Mouse (Mus musculus) small intestine, adult 2 months (tissue): ENCODE measurements at regions not wholly inside any gene's neighbourhood (a gene's known extent, or its start where the extent isn't known, plus 50 kb on each side); places are given as distances from the start of the nearest gene placed in this dataset.

ENCODE experiments used
- CTCF ChIP-seq: fragments of 200-500 bp; IDR thresholded peaks from 2 replicates; pipeline ENCODE4 v1.5.1; 2012; ENCODE audit warnings: low read depth, mild to moderate bottlenecking, control low read depth, inconsistent platforms, low read length, moderate library complexity, mixed read lengths; ENCODE audit not compliant: insufficient replicate concordance, insufficient read length; ENCODE audit errors: extremely low read depth
- POLR2A ChIP-seq: fragments of 200-500 bp; IDR thresholded peaks from 2 replicates; pipeline ENCODE4 v1.6.1; 2012; ENCODE audit warnings: low read depth, mild to moderate bottlenecking, control low read depth, inconsistent platforms, low read length, moderate library complexity

DNA sequence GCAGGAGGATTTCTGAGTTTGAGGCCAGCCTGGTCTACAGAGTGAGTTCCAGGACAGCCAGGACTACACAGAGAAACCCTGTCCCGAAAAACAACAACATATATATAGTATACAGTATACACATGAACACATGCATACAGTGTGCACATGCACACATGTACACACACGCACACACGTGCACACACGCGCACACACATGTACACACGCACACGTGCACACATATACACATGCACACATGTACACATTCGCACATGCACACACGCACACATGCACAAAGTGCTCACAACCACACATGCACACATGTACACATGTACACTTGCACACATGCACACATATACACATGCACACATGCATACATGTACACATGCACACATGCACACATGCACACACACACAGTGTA, 92.0 kb downstream of the Mat2b start:
- no peak for TF ChIP-seq CTCF
- TF ChIP-seq POLR2A, result no peak
